Mouse (Mus musculus): ENCODE results near the gene Senp5.

GRCm38 (mm10) chr16:31944698-31945255, 58.3 kb downstream of the Senp5 start:
- TF ChIP-seq CTCF (IDR thresholded peaks at IDR 0.05; ENCODE audit: control insufficient read depth, insufficient read depth, low read length) (no peak), POLR2A (IDR thresholded peaks at IDR 0.05; ENCODE audit: borderline replicate concordance, control insufficient read depth, low read depth, low read length) (no peak)

Measured in bone marrow, adult 2 months (tissue).